Mouse (Mus musculus) megakaryocyte, embryonic 14.5 days (primary cell): ENCODE results near the gene Zg16.

Source experiments
- FLI1 ChIP-seq: IDR thresholded peaks from 2 replicates; pipeline ENCODE4 v1.6.1; 2012; ENCODE audit warnings: low read length, inconsistent platforms, mixed read lengths
- GATA1 ChIP-seq: IDR thresholded peaks from 3 replicates; pipeline ENCODE4 v1.6.1; 2012; ENCODE audit warnings: mixed read lengths, low read length, inconsistent platforms, borderline replicate concordance

DNA sequence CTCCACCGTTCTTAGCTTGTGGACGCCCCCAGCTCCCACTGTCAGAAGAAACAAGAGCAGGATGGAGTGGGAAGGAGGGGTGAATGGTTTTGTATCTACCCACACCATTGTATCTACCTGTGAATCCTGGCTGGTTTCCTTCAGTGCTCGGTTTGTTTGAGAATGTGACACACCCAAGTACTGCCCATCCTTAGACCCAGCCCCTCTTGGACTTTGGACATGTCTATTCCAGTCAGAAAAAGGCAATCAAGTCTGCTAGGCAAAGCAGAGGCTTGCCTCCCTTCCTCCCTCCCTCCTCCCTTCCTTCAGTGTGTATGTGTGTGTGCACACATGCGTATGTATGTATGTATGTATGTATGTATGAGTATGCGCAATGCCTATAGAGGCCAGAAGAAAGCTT, 83.5 kb downstream of the Zg16 start:
- TF ChIP-seq GATA1: no peak
- no peak for TF ChIP-seq FLI1
